Mouse (Mus musculus): ENCODE data around the gene Whamm. TPM values are rescaled to one million over a fixed set of nuclear protein-coding genes. Genes with fewer than 3 reads are reported as not detected.

Whamm gene
- polyA plus RNA-seq, 1 experiment from 2014 or later, result 5.0 TPM

DNA sequence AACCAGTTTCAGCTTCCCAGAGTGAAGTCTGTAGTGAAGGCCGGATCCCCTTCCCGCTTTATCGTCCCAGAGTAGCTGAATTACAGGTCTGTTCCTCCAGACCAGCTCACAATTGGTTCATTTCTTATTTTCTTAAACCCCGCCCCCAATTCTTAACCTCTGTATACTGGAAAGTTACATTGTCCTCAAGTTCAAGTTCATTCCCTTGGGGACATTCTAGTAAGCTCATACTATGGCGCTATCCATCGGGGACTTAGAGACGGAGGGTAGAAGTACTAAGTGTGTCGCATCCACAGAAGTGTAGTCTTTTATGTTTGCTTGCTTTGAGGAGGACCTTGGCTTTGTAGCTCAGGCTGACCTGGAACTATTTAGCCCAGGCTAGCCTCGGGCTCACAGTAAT is 2.8 kb downstream of the Whamm start:
- no peak for ATAC-seq (ENCODE audit: insufficient number of reproducible peaks, insufficient read depth, low FRiP score, low read depth)
- H3K4me1 ChIP-seq (ENCODE audit: control insufficient read depth, insufficient read depth, low read length), result peaks cover 3% of the 10 kb centered on the region; the same call in 1 of the 2 replicates
- H3K27ac ChIP-seq (ENCODE audit: low read length), result no peak overlapping the region
- H3K36me3 ChIP-seq (ENCODE audit: control insufficient read depth, insufficient read depth, low read length), result 0 out of 2 replicates have a peak, but pooled peaks cover 4% of the 10 kb centered on the region
- H3K4me3 ChIP-seq (ENCODE audit: low read depth, low read length), result no peak overlapping the region
- no peak overlapping the region for H3K4me2 ChIP-seq (replicated peaks; ENCODE audit: low read depth, low read length)
- H3K27me3 ChIP-seq (ENCODE audit: control insufficient read depth, insufficient read depth, low read length), result no peaks in the 10 kb centered on the region
- 93% methylated on average over 9 of the region's 9 CpGs for WGBS
- H3K9ac ChIP-seq (replicated peaks; ENCODE audit: low read depth, low read length), result no peak overlapping the region
- H3K9me3 ChIP-seq (ENCODE audit: control insufficient read depth, low read depth, low read length), result no peaks in the 10 kb centered on the region

- H3K27me3 ChIP-seq (ENCODE audit: control insufficient read depth, insufficient read depth, low read length), result no peaks in the 10 kb centered on the region
- H3K9me3 ChIP-seq (ENCODE audit: control insufficient read depth, low read depth, low read length), result no peaks in the 10 kb centered on the region
- no peak overlapping the region for H3K4me2 ChIP-seq (replicated peaks; ENCODE audit: low read depth, low read length)
- H3K36me3 ChIP-seq (ENCODE audit: control insufficient read depth, insufficient read depth, low read length), result 0 out of 2 replicates have a peak, but pooled peaks cover 4% of the 10 kb centered on the region
- ATAC-seq (ENCODE audit: insufficient number of reproducible peaks, insufficient read depth, low FRiP score, low read depth), result no peak
- no peak overlapping the region for H3K27ac ChIP-seq (ENCODE audit: low read length)
- peaks cover 3% of the 10 kb centered on the region; the same call in 1 of the 2 replicates for H3K4me1 ChIP-seq (ENCODE audit: control insufficient read depth, insufficient read depth, low read length)
- no peak overlapping the region for H3K4me3 ChIP-seq (ENCODE audit: low read depth, low read length)
- no peak overlapping the region for H3K9ac ChIP-seq (replicated peaks; ENCODE audit: low read depth, low read length)
- WGBS, result 91% methylated on average over 10 of the region's 10 CpGs
Observed at GRCm38 (mm10) chr7:81575606-81576005, 4.5 kb downstream of the Whamm start.

GRCm38 (mm10) chr7:81577872-81578271 is 6.8 kb downstream of the Whamm start:
- H3K36me3 ChIP-seq (ENCODE audit: control insufficient read depth, insufficient read depth, low read length), result 0 out of 2 replicates have a peak, but pooled peaks cover 4% of the 10 kb centered on the region
- peaks cover under 1% of the 10 kb centered on the region; the same call in 1 of the 2 replicates for H3K4me1 ChIP-seq (ENCODE audit: control insufficient read depth, insufficient read depth, low read length)
- no peak overlapping the region for H3K27ac ChIP-seq (ENCODE audit: low read length)
- no peaks in the 10 kb centered on the region for H3K27me3 ChIP-seq (ENCODE audit: control insufficient read depth, insufficient read depth, low read length)
- H3K4me2 ChIP-seq (replicated peaks; ENCODE audit: low read depth, low read length), result no peak overlapping the region
- no peaks in the 10 kb centered on the region for H3K9me3 ChIP-seq (ENCODE audit: control insufficient read depth, low read depth, low read length)
- H3K9ac ChIP-seq (replicated peaks; ENCODE audit: low read depth, low read length), result no peak overlapping the region
- no peak overlapping the region for H3K4me3 ChIP-seq (ENCODE audit: low read depth, low read length)
- no peak for ATAC-seq (ENCODE audit: insufficient number of reproducible peaks, insufficient read depth, low FRiP score, low read depth)
- 87% methylated on average over 3 of the region's 3 CpGs for WGBS

- H3K9ac ChIP-seq (replicated peaks; ENCODE audit: low read depth, low read length), result no peak overlapping the region
- H3K4me3 ChIP-seq (ENCODE audit: low read depth, low read length), result no peak overlapping the region
- H3K9me3 ChIP-seq (ENCODE audit: control insufficient read depth, low read depth, low read length), result no peaks in the 10 kb centered on the region
- 0 out of 2 replicates have a peak, but pooled peaks cover 4% of the 10 kb centered on the region for H3K36me3 ChIP-seq (ENCODE audit: control insufficient read depth, insufficient read depth, low read length)
- no peak overlapping the region for H3K27ac ChIP-seq (ENCODE audit: low read length)
- no peak overlapping the region for H3K4me2 ChIP-seq (replicated peaks; ENCODE audit: low read depth, low read length)
- no peaks in the 10 kb centered on the region for H3K27me3 ChIP-seq (ENCODE audit: control insufficient read depth, insufficient read depth, low read length)
- H3K4me1 ChIP-seq (ENCODE audit: control insufficient read depth, insufficient read depth, low read length), result no peaks in the 10 kb centered on the region
- no peak for ATAC-seq (ENCODE audit: insufficient number of reproducible peaks, insufficient read depth, low FRiP score, low read depth)
- 91% methylated on average over 7 of the region's 7 CpGs for WGBS
Observed at GRCm38 (mm10) chr7:81578413-81578812, 7.3 kb downstream of the Whamm start.

- Histone ChIP-seq H3K4me3 (ENCODE audit: low read depth, low read length) (no peak overlapping the region), H3K9ac (replicated peaks; ENCODE audit: low read depth, low read length) (no peak overlapping the region), H3K27me3 (ENCODE audit: control insufficient read depth, insufficient read depth, low read length) (no peaks in the 10 kb centered on the region), H3K4me1 (ENCODE audit: control insufficient read depth, insufficient read depth, low read length) (no peaks in the 10 kb centered on the region), H3K27ac (ENCODE audit: low read length) (no peak overlapping the region), H3K4me2 (replicated peaks; ENCODE audit: low read depth, low read length) (no peak overlapping the region), H3K36me3 (ENCODE audit: control insufficient read depth, insufficient read depth, low read length) (0 out of 2 replicates have a peak, but pooled peaks cover 4% of the 10 kb centered on the region), H3K9me3 (ENCODE audit: control insufficient read depth, low read depth, low read length) (no peaks in the 10 kb centered on the region)
- WGBS, result 89% methylated on average over 5 of the region's 5 CpGs
- ATAC-seq (ENCODE audit: insufficient number of reproducible peaks, insufficient read depth, low FRiP score, low read depth), result no peak
Observed at GRCm38 (mm10) chr7:81579312-81579711, 8.2 kb downstream of the Whamm start.

- no peak overlapping the region for H3K9ac ChIP-seq (replicated peaks; ENCODE audit: low read depth, low read length)
- no peak overlapping the region for H3K4me2 ChIP-seq (replicated peaks; ENCODE audit: low read depth, low read length)
- H3K4me3 ChIP-seq (ENCODE audit: low read depth, low read length), result no peak overlapping the region
- H3K4me1 ChIP-seq (ENCODE audit: control insufficient read depth, insufficient read depth, low read length), result no peaks in the 10 kb centered on the region
- H3K36me3 ChIP-seq (ENCODE audit: control insufficient read depth, insufficient read depth, low read length), result peaks cover 22% of the 10 kb centered on the region
- no peaks in the 10 kb centered on the region for H3K9me3 ChIP-seq (ENCODE audit: control insufficient read depth, low read depth, low read length)
- ATAC-seq (ENCODE audit: insufficient number of reproducible peaks, insufficient read depth, low FRiP score, low read depth), result no peak
- H3K27ac ChIP-seq (ENCODE audit: low read length), result no peak overlapping the region
- WGBS, result 75% methylated on average over 3 of the region's 3 CpGs
- H3K27me3 ChIP-seq (ENCODE audit: control insufficient read depth, insufficient read depth, low read length), result no peaks in the 10 kb centered on the region
Observed at GRCm38 (mm10) chr7:81583512-81583911, 12.4 kb downstream of the Whamm start.

DNA sequence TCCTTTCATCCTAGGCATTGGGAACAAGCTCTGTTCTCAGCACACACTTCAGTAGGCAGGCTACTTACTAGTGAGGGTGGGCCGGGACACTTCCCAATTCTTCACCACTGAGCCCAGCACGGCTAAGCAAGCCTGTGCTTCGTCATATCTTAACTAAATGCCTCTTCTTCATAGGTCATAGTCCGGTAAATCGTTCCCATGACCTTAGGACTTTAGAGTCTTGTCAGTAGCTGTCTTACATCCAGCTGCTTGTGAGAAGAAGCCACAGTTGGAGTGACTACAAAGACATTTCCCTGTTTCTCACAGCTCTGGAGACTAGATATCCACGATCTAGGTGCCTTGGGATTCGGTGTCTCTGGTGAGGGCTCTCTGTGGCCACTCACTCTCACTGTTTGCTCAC is 14.3 kb downstream of the Whamm start:
- WGBS, result 89% methylated on average over 7 of the region's 7 CpGs
- Histone ChIP-seq H3K27ac (ENCODE audit: low read length) (no peak overlapping the region), H3K4me3 (ENCODE audit: low read depth, low read length) (no peak overlapping the region), H3K4me1 (ENCODE audit: control insufficient read depth, insufficient read depth, low read length) (no peaks in the 10 kb centered on the region), H3K9me3 (ENCODE audit: control insufficient read depth, low read depth, low read length) (no peaks in the 10 kb centered on the region), H3K36me3 (ENCODE audit: control insufficient read depth, insufficient read depth, low read length) (peaks cover 22% of the 10 kb centered on the region), H3K9ac (replicated peaks; ENCODE audit: low read depth, low read length) (no peak overlapping the region), H3K4me2 (replicated peaks; ENCODE audit: low read depth, low read length) (no peak overlapping the region), H3K27me3 (ENCODE audit: control insufficient read depth, insufficient read depth, low read length) (no peaks in the 10 kb centered on the region)
- no peak for ATAC-seq (ENCODE audit: insufficient number of reproducible peaks, insufficient read depth, low FRiP score, low read depth)

DNA sequence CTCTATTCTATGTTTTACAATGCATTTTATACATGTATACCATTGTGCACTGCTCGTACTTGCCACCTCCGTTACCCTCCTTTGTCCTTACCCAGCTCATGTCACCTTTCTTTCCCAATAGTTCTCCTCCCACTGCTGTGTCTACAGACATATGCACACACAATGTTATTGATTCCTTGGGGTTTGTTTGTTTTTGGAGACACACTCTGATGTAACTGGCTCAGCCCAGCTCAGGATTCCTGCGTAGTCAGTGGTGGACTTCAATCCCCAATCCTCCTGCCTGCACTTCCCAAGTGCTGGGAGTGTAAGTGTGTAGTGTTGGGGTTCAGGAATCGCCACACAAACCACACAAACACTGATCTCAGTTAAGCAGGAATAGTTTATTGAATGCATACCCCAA is 16.2 kb downstream of the Whamm start:
- Histone ChIP-seq H3K4me2 (replicated peaks; ENCODE audit: low read depth, low read length) (no peak overlapping the region), H3K4me3 (ENCODE audit: low read depth, low read length) (no peak overlapping the region), H3K4me1 (ENCODE audit: control insufficient read depth, insufficient read depth, low read length) (no peaks in the 10 kb centered on the region), H3K36me3 (ENCODE audit: control insufficient read depth, insufficient read depth, low read length) (peaks cover 29% of the 10 kb centered on the region), H3K27me3 (ENCODE audit: control insufficient read depth, insufficient read depth, low read length) (no peaks in the 10 kb centered on the region), H3K9me3 (ENCODE audit: control insufficient read depth, low read depth, low read length) (no peaks in the 10 kb centered on the region), H3K9ac (replicated peaks; ENCODE audit: low read depth, low read length) (no peak overlapping the region), H3K27ac (ENCODE audit: low read length) (no peak overlapping the region)
- 78% methylated on average over 4 of the region's 4 CpGs for WGBS
- no peak for ATAC-seq (ENCODE audit: insufficient number of reproducible peaks, insufficient read depth, low FRiP score, low read depth)

GRCm38 (mm10) chr7:81592686-81593085 is 21.6 kb downstream of the Whamm start:
- H3K9me3 ChIP-seq (ENCODE audit: control insufficient read depth, low read depth, low read length), result no peaks in the 10 kb centered on the region
- no peak overlapping the region for H3K9ac ChIP-seq (replicated peaks; ENCODE audit: low read depth, low read length)
- H3K27me3 ChIP-seq (ENCODE audit: control insufficient read depth, insufficient read depth, low read length), result no peaks in the 10 kb centered on the region
- WGBS, result 72% methylated on average over 9 of the region's 9 CpGs
- ATAC-seq (ENCODE audit: insufficient number of reproducible peaks, insufficient read depth, low FRiP score, low read depth), result no peak
- H3K4me3 ChIP-seq (ENCODE audit: low read depth, low read length), result no peak overlapping the region
- H3K27ac ChIP-seq (ENCODE audit: low read length), result no peak overlapping the region
- no peaks in the 10 kb centered on the region for H3K4me1 ChIP-seq (ENCODE audit: control insufficient read depth, insufficient read depth, low read length)
- no peak overlapping the region for H3K4me2 ChIP-seq (replicated peaks; ENCODE audit: low read depth, low read length)
- peaks cover 24% of the 10 kb centered on the region for H3K36me3 ChIP-seq (ENCODE audit: control insufficient read depth, insufficient read depth, low read length)
